ENCODE assay signal across 14 mouse cellular contexts in genomic region chr4:105486376-105486775, GRCm38 (mm10).
"Had no signal": no experiment of that assay in that cellular context is flagged by ENCODE, and none has a peak within 500 bp of the region (broad histone marks: within the 10 kb centered on the region; RNA-seq: fewer than 3 reads in every experiment).

No protein-coding gene starts in this region.

- ATAC-seq: liver, embryonic 12.5 days; midbrain, embryonic 15.5 days had no signal

- DNase-seq: kidney, adult 2 months; kidney, postnatal 25 days; layer of hippocampus, adult 9-11 months; layer of hippocampus, postnatal 36 days; liver; lung, adult 2 months; lung, postnatal 14 days; lung, postnatal 4 days; right cerebral cortex, adult 18-20 months; right cerebral cortex, postnatal 14 days; right cerebral cortex, postnatal 4 days; thymus, postnatal 25 days had no signal
